Mouse (Mus musculus): Measurements from ENCODE around the gene Ttc39d. TPM values are rescaled to one million over a fixed set of nuclear protein-coding genes. Genes with fewer than 3 reads are reported as not detected.

The Ttc39d gene
- total and polyA plus RNA-seq, 3 experiments = 0.13 TPM; not detected in 2

GRCm38 (mm10) chr17:80167851-80168251, 39.4 kb upstream of the Ttc39d start (continued):
- TF ChIP-seq EP300 (IDR thresholded peaks at IDR 0.05; ENCODE audit: low read length) (peak; percentile 82), MAZ (IDR thresholded peaks at IDR 0.05; ENCODE audit: low read depth, low read length) (no peak), JUND (conservative IDR thresholded peaks at IDR 0.05; ENCODE audit: low read depth, low read length) (peak; percentile 93), ZMIZ1 (IDR thresholded peaks at IDR 0.05; ENCODE audit: low read depth, low read length) (no peak), E2F4 (IDR thresholded peaks at IDR 0.05; ENCODE audit: insufficient replicate concordance, low read depth, low read length) (no peak), BHLHE40 (IDR thresholded peaks at IDR 0.05; ENCODE audit: low read depth, low read length) (peak; percentile 74), POLR2A (IDR thresholded peaks at IDR 0.05; ENCODE audit: low read depth, low read length) (peak; percentile 49), CTCF (conservative IDR thresholded peaks at IDR 0.05 in 1 of 2, IDR thresholded peaks at IDR 0.05 in 1 of 2; ENCODE audit: low read depth in 2 of 2, low read length in 2 of 2) (no peak)

GRCm38 (mm10) chr17:80168425-80169182, 38.7 kb upstream of the Ttc39d start:
- DNase-seq (ENCODE audit: extremely low read depth) = no peak
- H3K4me3 ChIP-seq (replicated peaks in 1 of 3; ENCODE audit: low read depth in 2 of 3, low read length in 2 of 3, poor library complexity in 1 of 3) = peak overlapping the region in 1 of 3 experiments; percentile 3
- H3K9me3 ChIP-seq (replicated peaks; ENCODE audit: low read length) = no peaks in the 10 kb centered on the region
- no peaks in the 10 kb centered on the region for H3K79me2 ChIP-seq (replicated peaks; ENCODE audit: control insufficient read depth, extremely low read depth, insufficient read depth, poor library complexity, severe bottlenecking)
- H3K27me3 ChIP-seq (replicated peaks) = peaks cover 3% of the 10 kb centered on the region
- H3K27ac ChIP-seq (ENCODE audit: insufficient read depth, low read depth) = peak overlapping the region; percentile 54
- peak overlapping the region; percentile 38 for H3K4me2 ChIP-seq (ENCODE audit: insufficient read depth, low read depth, poor library complexity, severe bottlenecking)
- H3K9ac ChIP-seq (ENCODE audit: insufficient read depth, low read depth) = no peak overlapping the region
- in situ Hi-C loops (cut with MboI; ENCODE audit: low pct_ligation_motif_present, low pct_unique_long_range_greater_than_20kb, low sequenced_read_pairs) = no loop called here
- peaks cover 22 to 34% of the 10 kb centered on the region in 2 experiments for H3K4me1 ChIP-seq (ENCODE audit: control insufficient read depth in 1 of 2, insufficient read depth in 2 of 2)
- no peaks in the 10 kb centered on the region for H3K36me3 ChIP-seq (replicated peaks in 1 of 2; ENCODE audit: control insufficient read depth in 1 of 2, insufficient read depth in 1 of 2, low read length in 1 of 2)
- dilution Hi-C loops (cut with MboI; ENCODE audit: extremely low pct_ligation_motif_present, extremely low pct_unique_long_range_greater_than_20kb, low sequenced_read_pairs) = no loop called here
- TF ChIP-seq RCOR1 (conservative IDR thresholded peaks at IDR 0.05; ENCODE audit: low read depth, low read length) (no peak), POLR2A (IDR thresholded peaks at IDR 0.05; ENCODE audit: low read depth, low read length) (no peak), CHD2 (IDR thresholded peaks at IDR 0.05; ENCODE audit: low read length) (no peak), ZC3H11A (IDR thresholded peaks at IDR 0.05; ENCODE audit: low read depth, low read length) (no peak), TBP (conservative IDR thresholded peaks at IDR 0.05; ENCODE audit: low read depth, low read length) (no peak), PAX5 (IDR thresholded peaks at IDR 0.05; ENCODE audit: low read length) (no peak)

- Histone ChIP-seq H3K4me1 (ENCODE audit: control insufficient read depth in 1 of 2, insufficient read depth in 2 of 2) (peaks cover 28 to 46% of the 10 kb centered on the region in 2 experiments), H3K36me3 (replicated peaks in 1 of 2; ENCODE audit: control insufficient read depth in 1 of 2, insufficient read depth in 1 of 2, low read length in 1 of 2) (no peaks in the 10 kb centered on the region), H3K9me3 (replicated peaks; ENCODE audit: low read length) (no peaks in the 10 kb centered on the region), H3K4me3 (replicated peaks in 1 of 3; ENCODE audit: low read depth in 2 of 3, low read length in 2 of 3, poor library complexity in 1 of 3) (no peak overlapping the region), H3K9ac (ENCODE audit: insufficient read depth, low read depth) (no peak overlapping the region), H3K79me2 (replicated peaks; ENCODE audit: control insufficient read depth, extremely low read depth, insufficient read depth, poor library complexity, severe bottlenecking) (no peaks in the 10 kb centered on the region), H3K27ac (ENCODE audit: insufficient read depth, low read depth) (no peak overlapping the region), H3K4me2 (ENCODE audit: insufficient read depth, low read depth, poor library complexity, severe bottlenecking) (no peak overlapping the region), H3K27me3 (replicated peaks) (peaks cover 3% of the 10 kb centered on the region)
- in situ Hi-C loops (cut with MboI; ENCODE audit: low pct_ligation_motif_present, low pct_unique_long_range_greater_than_20kb, low sequenced_read_pairs) = loop anchor here (5.0 to 10.0 kb wide), 2 partner anchors 45 to 107 kb away; partner anchors contain the start of genes Galm and Hnrnpll
- dilution Hi-C loops (cut with MboI; ENCODE audit: extremely low pct_ligation_motif_present, extremely low pct_unique_long_range_greater_than_20kb, low sequenced_read_pairs) = no loop called here
- no peak for DNase-seq (ENCODE audit: extremely low read depth)
- TF ChIP-seq E2F4 (IDR thresholded peaks at IDR 0.05; ENCODE audit: insufficient replicate concordance, low read depth, low read length) = no peak
- TF ChIP-seq PAX5 (IDR thresholded peaks at IDR 0.05; ENCODE audit: low read length) = no peak
These were observed 37.5 kb upstream of the Ttc39d start for GRCm38 (mm10) chr17:80169792-80170191.

Data from CH12.LX (cell line).